Mouse (Mus musculus): ENCODE measurements at regions not wholly inside any gene's neighbourhood (a gene's known extent, or its start where the extent isn't known, plus 50 kb on each side); places are given as distances from the start of the nearest gene placed in this dataset.

- no peak for ATAC-seq (ENCODE audit: insufficient number of reproducible peaks, insufficient read depth, low FRiP score, low TSS enrichment, low read depth)
- no peaks in the 10 kb centered on the region for H3K36me3 ChIP-seq
- WGBS, result 74% methylated on average over 4 of the region's 4 CpGs
Observed at GRCm38 (mm10) chr10:9569277-9569676, 105.7 kb downstream of the Samd5 start.

GRCm38 (mm10) chr10:9557517-9558065 lies 117.4 kb downstream of the Samd5 start:
- H3K9ac ChIP-seq (replicated peaks), result no peak overlapping the region
- H3K27me3 ChIP-seq, result no peaks in the 10 kb centered on the region
- no peaks in the 10 kb centered on the region for H3K9me3 ChIP-seq
- H3K4me2 ChIP-seq, result no peak overlapping the region
- H3K4me1 ChIP-seq (replicated peaks), result no peaks in the 10 kb centered on the region
- 11% methylated on average over 4 of the region's 4 CpGs for WGBS
- no peak overlapping the region for H3K4me3 ChIP-seq (replicated peaks)
- no peaks in the 10 kb centered on the region for H3K36me3 ChIP-seq
- H3K27ac ChIP-seq, result no peak overlapping the region
- no peak for ATAC-seq (ENCODE audit: insufficient number of reproducible peaks, insufficient read depth, low FRiP score, low TSS enrichment, low read depth)

More at GRCm38 (mm10) chr10:9569277-9569676, 105.7 kb downstream of the Samd5 start:
- Histone ChIP-seq H3K4me3 (replicated peaks) (no peak overlapping the region), H3K9ac (replicated peaks) (no peak overlapping the region), H3K4me2 (no peak overlapping the region), H3K27me3 (no peaks in the 10 kb centered on the region), H3K9me3 (no peaks in the 10 kb centered on the region), H3K4me1 (replicated peaks) (peaks cover 8% of the 10 kb centered on the region), H3K27ac (no peak overlapping the region)

DNA sequence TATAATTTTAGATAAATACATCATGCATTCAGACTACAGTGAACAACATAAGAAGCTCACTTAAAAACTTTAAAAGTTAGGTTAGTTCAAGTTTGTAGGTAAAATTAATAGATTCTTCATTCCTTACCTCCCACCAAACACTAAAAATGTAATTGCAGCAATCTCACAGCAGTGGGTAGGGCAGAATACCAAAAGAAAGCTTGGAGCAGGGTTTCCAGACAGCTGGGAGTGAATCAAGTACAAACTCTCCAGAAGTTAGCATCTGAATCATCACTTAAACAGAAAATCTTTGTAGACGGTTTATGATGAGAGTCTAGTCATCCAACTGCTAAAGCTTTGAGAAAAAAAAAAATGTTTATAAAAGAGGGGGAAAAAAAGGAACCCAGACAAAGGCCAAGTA lies 117.9 kb downstream of the Samd5 start:
- 52% methylated on average over 1 of the region's 1 CpGs for WGBS
- H3K27ac ChIP-seq, result no peak overlapping the region
- ATAC-seq (ENCODE audit: insufficient number of reproducible peaks, insufficient read depth, low FRiP score, low TSS enrichment, low read depth), result no peak

DNA sequence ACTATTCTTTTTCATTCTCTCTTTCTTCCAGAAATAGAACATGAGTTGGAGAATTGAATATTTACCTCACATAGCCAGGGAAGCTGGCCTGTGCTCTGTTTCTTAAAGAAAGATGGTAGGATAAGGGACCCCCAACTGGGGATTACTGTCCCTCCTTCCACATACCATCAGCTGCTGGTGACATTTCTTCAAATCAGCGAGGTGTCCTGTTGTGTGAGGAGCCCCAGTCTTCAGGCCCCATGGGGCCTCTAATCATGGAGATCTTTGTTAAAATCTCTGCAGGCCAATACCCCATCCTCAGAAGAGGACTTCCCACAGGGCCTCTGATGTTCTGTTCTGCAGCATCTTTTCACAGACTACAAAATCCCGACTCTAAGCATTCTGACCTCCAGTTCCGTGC lies 121.1 kb downstream of the Samd5 start:
- H3K27me3 ChIP-seq, result no peaks in the 10 kb centered on the region
- H3K4me3 ChIP-seq (replicated peaks), result no peak overlapping the region
- H3K4me2 ChIP-seq, result no peak overlapping the region
- H3K36me3 ChIP-seq, result no peaks in the 10 kb centered on the region
- peaks cover 5% of the 10 kb centered on the region; the same call in 1 of the 2 replicates for H3K4me1 ChIP-seq (replicated peaks)
- no peak overlapping the region for H3K27ac ChIP-seq
- H3K9ac ChIP-seq (replicated peaks), result no peak overlapping the region
- H3K9me3 ChIP-seq, result no peaks in the 10 kb centered on the region
- 39% methylated on average over 3 of the region's 3 CpGs for WGBS
- no peak for ATAC-seq (ENCODE audit: insufficient number of reproducible peaks, insufficient read depth, low FRiP score, low TSS enrichment, low read depth)

More for the DNA sequence above, 117.9 kb downstream of the Samd5 start:
- H3K4me2 ChIP-seq, result no peak overlapping the region
- H3K9me3 ChIP-seq, result no peaks in the 10 kb centered on the region
- H3K4me1 ChIP-seq (replicated peaks), result no peaks in the 10 kb centered on the region
- no peak overlapping the region for H3K9ac ChIP-seq (replicated peaks)
- H3K27me3 ChIP-seq, result no peaks in the 10 kb centered on the region
- no peak overlapping the region for H3K4me3 ChIP-seq (replicated peaks)
- no peaks in the 10 kb centered on the region for H3K36me3 ChIP-seq

DNA sequence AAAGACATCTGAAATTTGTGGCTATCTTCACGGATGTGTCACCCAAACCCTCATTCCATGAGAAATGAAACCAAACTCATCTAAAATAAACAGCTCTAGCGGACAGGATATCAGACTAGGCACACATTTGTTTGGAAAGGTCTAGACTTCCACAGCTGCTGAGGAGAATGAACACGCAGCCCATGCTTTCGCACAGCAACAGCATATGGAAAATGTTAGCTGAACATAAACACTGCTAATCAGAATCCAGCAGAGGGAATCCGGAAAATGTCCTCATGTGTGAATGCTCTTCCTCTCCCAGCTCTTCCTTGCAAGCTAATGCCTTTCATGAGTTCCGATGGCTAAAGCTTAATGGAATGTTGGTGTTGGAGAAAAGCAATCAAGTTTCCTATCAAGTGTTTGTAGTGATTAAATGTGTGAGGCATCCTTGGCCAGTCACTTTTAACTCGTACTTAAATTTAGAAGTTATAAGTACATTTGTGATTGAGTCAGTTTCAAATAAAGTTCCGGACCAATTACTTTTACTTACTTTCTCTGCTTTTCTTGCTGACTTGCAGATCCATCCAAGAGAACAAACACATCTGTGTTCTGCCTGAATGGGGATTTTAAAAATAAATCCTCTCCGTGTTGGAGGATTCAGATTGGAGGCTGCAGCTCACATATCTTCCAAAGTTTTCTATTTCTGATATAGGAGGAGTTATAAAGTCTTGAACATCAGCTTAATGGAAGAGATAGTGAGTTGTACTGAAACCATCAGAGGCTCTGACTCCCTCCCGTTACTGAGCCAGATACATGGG lies 124.9 kb downstream of the Samd5 start:
- no peak for ATAC-seq (ENCODE audit: insufficient number of reproducible peaks, insufficient read depth, low FRiP score, low TSS enrichment, low read depth)
- Histone ChIP-seq H3K9me3 (no peaks in the 10 kb centered on the region), H3K36me3 (no peaks in the 10 kb centered on the region), H3K27ac (no peak overlapping the region), H3K9ac (replicated peaks) (no peak overlapping the region), H3K4me2 (no peak overlapping the region), H3K4me3 (replicated peaks) (no peak overlapping the region), H3K27me3 (no peaks in the 10 kb centered on the region), H3K4me1 (replicated peaks) (peaks cover 5% of the 10 kb centered on the region; the same call in 1 of the 2 replicates)
- WGBS, result 42% methylated on average over 10 of the region's 10 CpGs

- no peak overlapping the region for H3K4me3 ChIP-seq (replicated peaks)
- no peaks in the 10 kb centered on the region for H3K36me3 ChIP-seq
- no peaks in the 10 kb centered on the region for H3K9me3 ChIP-seq
- no peaks in the 10 kb centered on the region for H3K27me3 ChIP-seq
- H3K4me1 ChIP-seq (replicated peaks), result peaks cover 5% of the 10 kb centered on the region; the same call in 1 of the 2 replicates
- no peak overlapping the region for H3K4me2 ChIP-seq
- H3K27ac ChIP-seq, result no peak overlapping the region
- H3K9ac ChIP-seq (replicated peaks), result no peak overlapping the region
- ATAC-seq (ENCODE audit: insufficient number of reproducible peaks, insufficient read depth, low FRiP score, low TSS enrichment, low read depth), result no peak
- WGBS, result 84% methylated on average over 6 of the region's 6 CpGs
Observed at GRCm38 (mm10) chr10:9545807-9546206, 129.2 kb downstream of the Samd5 start.

DNA sequence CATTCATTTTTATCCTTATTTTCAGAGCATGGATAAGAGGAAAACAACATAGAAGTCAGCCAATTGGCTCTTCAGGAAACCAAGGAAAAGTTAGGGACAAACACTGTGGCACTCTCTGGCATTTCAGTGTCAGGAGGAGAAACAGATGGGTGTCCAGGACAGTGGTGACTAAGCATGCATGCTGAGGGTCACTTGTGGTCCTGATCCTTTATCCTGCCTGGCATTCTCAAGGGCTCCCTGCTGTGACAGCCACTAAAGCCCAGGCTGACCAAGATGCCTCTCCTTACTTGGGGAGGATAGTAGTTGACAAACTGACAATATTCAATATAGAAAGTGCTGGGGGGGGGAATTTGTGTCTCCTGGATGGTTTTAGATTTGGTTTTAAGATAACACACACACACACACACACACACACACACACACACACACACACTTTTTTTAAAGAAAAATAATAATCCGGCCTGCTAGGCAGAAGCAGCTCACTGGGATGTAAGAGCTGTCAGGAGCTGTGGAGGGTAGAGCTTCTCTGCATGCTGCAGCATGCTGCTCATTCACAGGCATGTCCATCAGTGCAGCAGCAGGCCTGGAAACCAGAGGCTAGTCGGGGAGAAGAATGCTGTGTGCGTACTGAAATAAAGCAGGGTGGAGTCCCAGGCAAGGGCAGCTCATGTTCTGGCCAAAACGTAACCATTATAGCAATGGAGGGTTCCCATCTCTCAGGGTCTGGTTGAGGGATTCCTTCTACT lies 130.8 kb downstream of the Samd5 start:
- H3K9me3 ChIP-seq, result no peaks in the 10 kb centered on the region
- H3K4me1 ChIP-seq (replicated peaks), result no peaks in the 10 kb centered on the region
- H3K36me3 ChIP-seq, result no peaks in the 10 kb centered on the region
- no peak for ATAC-seq (ENCODE audit: insufficient number of reproducible peaks, insufficient read depth, low FRiP score, low TSS enrichment, low read depth)
- H3K4me3 ChIP-seq (replicated peaks), result no peak overlapping the region
- H3K9ac ChIP-seq (replicated peaks), result no peak overlapping the region
- H3K27ac ChIP-seq, result no peak overlapping the region
- WGBS, result 61% methylated on average over 4 of the region's 4 CpGs
- no peaks in the 10 kb centered on the region for H3K27me3 ChIP-seq
- no peak overlapping the region for H3K4me2 ChIP-seq

DNA sequence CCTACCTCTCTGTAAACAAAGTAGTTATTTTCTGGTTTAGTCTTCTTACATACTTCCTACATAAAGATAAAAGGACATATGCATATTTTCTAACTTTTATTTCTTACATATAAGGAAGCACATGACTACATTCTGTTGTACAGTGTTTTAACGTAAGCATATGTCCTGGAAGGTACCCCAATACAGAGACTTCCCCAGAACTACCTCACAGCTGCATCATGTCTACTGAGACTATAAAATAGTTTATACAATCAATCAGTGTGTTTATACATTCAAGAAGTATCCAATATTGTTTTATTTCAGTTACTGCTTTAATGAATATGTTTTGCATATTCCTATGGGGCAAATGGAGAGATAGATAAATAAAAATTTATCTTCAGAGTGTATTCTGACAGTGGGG lies 133.4 kb downstream of the Samd5 start:
- 86% methylated on average over 1 of the region's 1 CpGs for WGBS
- no peak overlapping the region for H3K27ac ChIP-seq
- no peaks in the 10 kb centered on the region for H3K4me1 ChIP-seq (replicated peaks)
- no peaks in the 10 kb centered on the region for H3K9me3 ChIP-seq
- no peak overlapping the region for H3K4me2 ChIP-seq
- no peak overlapping the region for H3K4me3 ChIP-seq (replicated peaks)
- H3K9ac ChIP-seq (replicated peaks), result no peak overlapping the region
- H3K36me3 ChIP-seq, result no peaks in the 10 kb centered on the region
- H3K27me3 ChIP-seq, result no peaks in the 10 kb centered on the region
- no peak for ATAC-seq (ENCODE audit: insufficient number of reproducible peaks, insufficient read depth, low FRiP score, low TSS enrichment, low read depth)

- Histone ChIP-seq H3K36me3 (no peaks in the 10 kb centered on the region), H3K4me3 (replicated peaks) (no peak overlapping the region), H3K4me1 (replicated peaks) (no peaks in the 10 kb centered on the region), H3K9me3 (no peaks in the 10 kb centered on the region), H3K27ac (no peak overlapping the region), H3K4me2 (no peak overlapping the region), H3K27me3 (no peaks in the 10 kb centered on the region), H3K9ac (replicated peaks) (no peak overlapping the region)
- 90% methylated on average over 3 of the region's 3 CpGs for WGBS
- ATAC-seq (ENCODE audit: insufficient number of reproducible peaks, insufficient read depth, low FRiP score, low TSS enrichment, low read depth), result no peak
Observed at GRCm38 (mm10) chr10:9537686-9538085, 137.3 kb downstream of the Samd5 start.

GRCm38 (mm10) chr10:9534552-9534951 lies 140.5 kb downstream of the Samd5 start:
- H3K4me3 ChIP-seq (replicated peaks), result no peak overlapping the region
- no peaks in the 10 kb centered on the region for H3K4me1 ChIP-seq (replicated peaks)
- no peak overlapping the region for H3K27ac ChIP-seq
- no peaks in the 10 kb centered on the region for H3K27me3 ChIP-seq
- no peak for ATAC-seq (ENCODE audit: insufficient number of reproducible peaks, insufficient read depth, low FRiP score, low TSS enrichment, low read depth)
- H3K36me3 ChIP-seq, result no peaks in the 10 kb centered on the region
- 62% methylated on average over 8 of the region's 8 CpGs for WGBS
- no peaks in the 10 kb centered on the region for H3K9me3 ChIP-seq
- H3K9ac ChIP-seq (replicated peaks), result no peak overlapping the region
- no peak overlapping the region for H3K4me2 ChIP-seq

- Histone ChIP-seq H3K9ac (replicated peaks) (no peak overlapping the region), H3K27ac (no peak overlapping the region), H3K4me2 (no peak overlapping the region), H3K4me1 (replicated peaks) (no peaks in the 10 kb centered on the region), H3K9me3 (no peaks in the 10 kb centered on the region), H3K4me3 (replicated peaks) (no peak overlapping the region), H3K36me3 (no peaks in the 10 kb centered on the region), H3K27me3 (no peaks in the 10 kb centered on the region)
- ATAC-seq (ENCODE audit: insufficient number of reproducible peaks, insufficient read depth, low FRiP score, low TSS enrichment, low read depth), result no peak
- 33% methylated on average over 2 of the region's 2 CpGs for WGBS
Observed at GRCm38 (mm10) chr10:9533283-9533682, 141.7 kb downstream of the Samd5 start.

Measured in limb, embryonic 12.5 days (tissue).